Mouse (Mus musculus) induced T-regulatory cell, adult 2 months (primary cell): Measurements from ENCODE around the gene Adipor2.
A peak's percentile ranks its signal among the peaks of the same experiment; 100 is the strongest.

Experiments used
- DNase-seq: peaks from one replicate; pipeline ENCODE4 v3.0.0-alpha.2; 2012; ENCODE audit warnings: low read depth

Adipor2 gene

DNA sequence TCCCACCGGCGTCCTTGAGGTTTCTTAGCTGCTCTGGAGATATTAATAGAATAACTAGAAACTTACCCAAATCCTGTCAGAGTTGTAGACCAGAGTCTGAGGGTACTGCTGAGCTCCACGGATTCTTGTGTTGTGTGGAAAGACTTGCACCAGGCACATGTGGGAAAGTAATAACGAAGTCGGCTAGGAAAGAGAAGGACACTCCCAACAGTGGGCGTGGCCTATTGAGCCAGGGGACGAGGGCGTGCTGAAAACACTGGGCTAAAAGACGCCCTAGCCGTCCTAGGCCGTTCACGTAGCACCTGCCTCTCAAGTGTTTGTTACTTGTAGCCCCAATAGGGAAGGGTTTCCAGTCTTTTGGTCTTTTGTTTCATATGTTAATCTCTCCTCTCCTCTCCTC is at the start of gene Adipor2:
TSS of gene Adipor2 (minus strand) at position 351 of the 400 bp plus-strand sequence.
- DNase-seq: peak; percentile 56

DNA sequence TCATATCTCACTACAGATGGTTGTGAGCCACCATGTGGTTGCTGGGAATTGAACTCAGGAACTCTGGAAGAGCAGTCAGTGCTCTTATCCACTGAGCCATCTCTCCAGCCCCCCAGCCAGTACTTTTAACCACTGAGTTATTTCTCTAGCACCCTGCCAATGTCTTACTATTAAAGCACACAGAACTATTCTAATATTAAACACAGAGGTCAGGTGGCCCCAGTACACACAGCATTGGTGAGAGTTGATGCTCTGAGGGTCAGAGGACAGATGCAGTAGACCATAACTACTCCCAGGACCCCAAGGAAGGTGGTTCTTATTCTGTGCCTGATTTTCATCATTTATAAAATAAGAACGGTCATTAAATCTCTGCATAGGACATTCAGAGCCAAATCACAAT is 48.7 kb upstream of the Adipor2 start:
- DNase-seq: no peak

DNA sequence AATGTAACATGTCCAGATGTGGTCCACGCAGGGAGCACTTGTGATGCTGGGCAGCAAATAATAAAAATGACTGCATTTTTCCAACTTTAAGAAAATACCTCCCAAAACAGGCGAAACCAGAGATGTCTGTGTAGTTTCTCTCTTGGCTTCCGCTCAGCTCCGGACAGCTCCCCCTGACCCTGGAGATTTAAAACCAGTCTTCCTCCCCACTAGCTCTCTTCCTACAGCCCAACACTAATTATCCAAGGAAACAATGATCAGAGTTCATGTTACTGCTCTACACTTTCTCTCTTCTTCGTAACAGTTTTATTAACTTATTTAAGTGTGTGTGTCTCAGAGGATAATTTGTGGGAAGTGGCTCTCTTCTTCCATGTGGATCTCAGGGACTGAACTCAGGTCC is 42.9 kb upstream of the Adipor2 start:
- DNase-seq: no peak

DNA sequence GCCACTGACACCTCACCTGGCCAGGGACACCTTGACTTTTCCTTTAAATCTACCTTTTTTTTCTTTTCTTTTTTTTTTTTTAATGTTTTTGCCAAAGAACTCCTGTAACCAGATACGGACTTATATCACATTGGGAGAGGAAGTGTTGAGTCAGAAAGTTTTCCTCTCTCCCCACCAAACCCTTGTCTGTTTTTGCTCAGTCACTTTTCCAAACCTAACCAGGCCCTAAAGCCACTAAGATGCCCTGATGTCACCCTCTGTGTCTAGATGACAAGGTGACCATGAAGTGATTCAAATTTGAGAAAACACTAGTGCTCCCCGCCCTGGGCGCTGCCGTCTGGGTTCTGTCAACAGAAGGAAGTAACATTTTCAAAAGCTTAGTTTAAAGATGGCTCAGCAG is 41.5 kb upstream of the Adipor2 start:
- no peak for DNase-seq

DNA sequence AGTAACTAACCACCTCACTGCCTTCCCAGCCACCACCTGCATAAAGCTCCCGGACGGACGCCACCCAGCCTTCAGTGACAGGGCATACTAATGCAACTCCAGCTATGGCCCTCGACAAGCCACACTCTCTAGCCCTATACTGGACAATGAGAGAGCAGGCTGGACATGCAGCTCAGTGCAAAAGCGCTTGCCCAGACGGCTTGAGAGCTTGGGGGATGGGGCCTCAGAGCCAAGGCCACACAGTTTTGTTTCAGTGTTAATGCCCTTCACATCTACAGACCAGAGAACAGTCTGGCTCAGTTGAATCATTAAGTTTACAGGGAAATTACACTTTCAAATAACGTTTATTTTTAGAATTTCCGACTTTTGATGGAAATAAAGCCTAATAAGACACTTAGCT is 40.7 kb upstream of the Adipor2 start:
- no peak for DNase-seq

DNA sequence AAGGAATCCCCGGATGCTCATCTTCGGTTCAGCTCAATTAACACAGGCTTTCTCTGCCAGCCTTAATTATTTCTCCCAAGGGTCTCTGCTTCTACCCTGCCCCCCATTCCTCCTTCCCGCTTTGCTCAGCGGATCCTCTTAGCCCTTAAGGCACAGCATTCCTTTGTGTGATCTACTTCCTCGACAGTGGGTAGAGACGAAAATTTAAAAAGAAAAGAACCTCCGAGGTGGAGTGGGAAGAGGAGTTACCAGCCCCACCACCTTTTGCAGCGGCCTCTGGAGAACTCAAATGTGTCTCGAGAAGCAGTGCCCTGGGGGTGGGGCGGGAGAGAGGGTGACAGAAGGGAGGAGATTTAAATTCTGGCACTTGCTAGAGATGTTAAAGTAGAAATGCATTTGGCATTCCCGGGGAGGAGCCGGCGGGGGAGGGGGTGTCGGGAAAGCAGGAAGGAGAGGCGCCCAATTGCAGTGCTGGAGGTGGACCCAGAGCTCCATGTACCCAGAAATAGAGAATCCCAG is 34.5 kb upstream of the Adipor2 start:
- DNase-seq: no peak

DNA sequence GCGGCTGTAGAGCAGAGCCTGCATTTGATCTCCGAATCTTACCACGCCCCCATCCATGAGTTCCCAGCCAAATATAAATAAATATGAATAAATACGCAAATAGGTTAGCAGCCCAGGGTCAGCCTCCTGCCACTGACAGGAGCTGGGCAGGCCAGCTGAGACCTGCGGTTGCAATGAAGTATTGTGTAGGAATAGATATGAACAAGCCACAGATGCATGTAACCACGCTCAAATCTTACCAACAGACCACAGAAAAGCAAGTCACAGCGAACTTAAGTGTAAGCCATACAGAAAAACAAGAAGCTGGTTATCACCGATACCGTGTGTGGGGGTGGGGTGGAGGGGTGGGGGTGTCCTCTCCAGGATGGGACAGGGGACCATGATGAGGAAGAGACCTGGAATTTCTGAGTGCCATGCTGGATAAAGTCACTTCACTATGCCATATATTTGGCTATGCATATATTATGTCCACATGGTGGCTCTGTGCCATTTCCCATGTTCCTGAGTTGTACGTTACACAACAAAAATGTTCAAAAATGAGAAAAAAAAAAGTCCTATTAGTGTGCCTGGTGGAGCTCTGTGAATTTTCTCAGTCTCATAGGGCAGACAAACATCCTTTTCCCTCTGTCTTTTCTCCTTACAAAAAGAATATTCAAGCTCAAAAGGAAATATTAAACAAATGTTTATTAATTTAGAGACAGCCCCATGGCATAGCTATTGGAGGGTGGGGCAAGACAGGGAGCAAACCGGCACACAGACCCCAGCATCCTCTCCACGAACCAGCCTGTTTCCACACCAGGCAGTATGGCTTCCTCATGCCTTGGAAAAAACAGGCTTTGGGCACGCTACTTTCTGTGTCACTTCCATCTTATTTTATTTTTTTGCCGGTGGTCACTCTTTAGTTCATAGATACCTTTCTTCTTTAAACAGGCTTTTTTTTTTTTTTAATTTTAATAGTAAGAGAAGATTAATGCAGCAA is 33.8 kb upstream of the Adipor2 start:
- no peak for DNase-seq

DNA sequence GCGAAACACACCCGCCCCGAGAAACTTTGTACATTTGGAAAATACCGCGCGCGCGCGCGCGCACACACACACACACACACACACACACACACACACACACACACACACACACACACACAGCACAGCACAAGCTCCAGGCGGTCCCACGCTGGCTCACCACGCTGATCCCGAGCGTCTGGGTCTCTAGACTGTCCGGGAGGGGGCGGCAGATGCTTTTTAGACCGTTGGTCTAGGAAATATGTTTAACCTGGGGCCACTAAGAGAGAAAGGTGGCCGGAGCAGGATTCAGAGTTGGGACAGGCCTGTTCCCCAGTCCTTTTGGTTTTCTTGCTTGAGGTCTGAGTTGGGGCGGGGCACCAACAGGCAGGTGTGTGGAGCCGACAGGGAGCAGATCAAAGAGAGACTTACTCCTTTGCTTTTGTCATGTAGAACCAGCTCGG is 31.6 kb upstream of the Adipor2 start:
- DNase-seq: peak; percentile 57

DNA sequence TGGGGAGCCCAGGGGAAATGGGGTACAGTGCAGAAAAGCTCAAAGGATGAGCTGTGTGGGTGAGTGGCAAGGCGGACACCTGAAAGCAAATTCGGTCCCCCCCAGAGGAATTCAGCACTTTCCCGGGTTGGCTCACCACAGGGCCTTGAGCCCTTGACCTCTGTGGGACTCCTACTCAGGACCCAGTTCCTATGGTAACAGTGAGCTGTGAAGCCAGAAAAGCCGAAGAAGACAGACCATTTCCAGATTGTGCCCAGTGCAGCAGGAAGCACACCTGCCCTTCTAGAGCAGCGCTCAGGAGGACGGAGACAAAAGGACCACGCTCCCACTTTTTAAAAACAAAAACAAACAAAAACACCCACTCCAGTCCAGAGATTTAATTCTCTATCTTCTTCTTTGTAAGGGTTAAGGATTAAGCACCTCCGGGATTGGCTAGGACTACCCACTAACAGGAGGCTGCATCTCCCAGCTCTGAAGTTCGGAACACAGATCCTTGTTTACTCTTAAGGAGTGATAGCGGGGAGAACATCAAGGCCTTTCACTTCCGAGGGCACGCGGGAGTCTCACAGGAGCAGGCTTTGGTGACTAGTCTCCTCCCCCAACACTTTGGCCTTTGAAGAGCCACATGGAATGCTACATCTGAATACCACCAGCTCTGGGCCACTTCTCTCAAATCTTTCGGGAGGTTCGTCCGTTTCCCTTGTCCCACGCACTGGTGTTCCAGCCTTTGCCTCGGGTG is 31.0 kb upstream of the Adipor2 start:
- peak; percentile 33 for DNase-seq

DNA sequence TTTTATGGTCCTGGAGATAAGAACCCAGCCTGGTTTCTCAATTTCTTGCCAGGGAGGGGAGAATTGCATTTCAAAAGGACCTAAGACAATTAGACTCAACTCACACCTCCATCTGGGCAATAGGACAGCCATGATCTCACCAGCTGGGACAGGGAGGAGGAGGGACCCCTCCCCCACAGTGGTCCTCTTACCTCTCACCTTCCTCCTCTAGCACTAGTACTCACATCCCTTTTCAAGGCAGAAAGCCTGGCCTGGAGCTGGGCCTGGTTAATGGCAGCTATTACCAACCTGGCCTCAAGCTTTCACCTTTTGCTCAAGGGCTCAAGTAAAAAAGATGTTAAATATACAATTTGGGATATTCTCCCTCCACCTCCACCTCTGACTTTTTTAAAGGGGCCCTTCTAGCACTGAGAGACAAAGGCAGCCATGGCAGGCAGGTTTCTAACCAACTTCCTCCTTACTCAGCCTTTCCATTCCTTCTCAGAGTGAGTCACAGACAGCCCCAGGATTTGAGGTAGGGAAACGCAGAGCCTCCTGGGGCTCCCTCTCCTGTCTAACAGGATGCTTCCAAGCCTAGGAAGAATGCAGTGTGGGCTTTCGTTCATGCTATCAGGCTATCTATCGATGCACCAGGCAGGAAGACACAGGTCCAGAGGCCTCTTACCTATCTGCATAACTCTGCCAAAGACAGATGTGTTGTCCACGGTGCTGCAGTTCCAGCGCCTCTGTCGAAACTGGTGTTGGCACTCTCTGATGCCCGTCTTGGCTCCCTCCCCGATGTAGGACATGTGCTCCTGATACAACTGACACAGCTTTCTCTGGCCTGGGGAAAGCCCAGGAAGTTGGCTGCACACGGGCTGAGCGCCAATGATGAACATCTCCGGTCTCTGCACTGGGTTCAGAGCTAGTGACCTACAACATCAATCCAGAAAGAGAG is 28.4 kb upstream of the Adipor2 start:
- DNase-seq: no peak

DNA sequence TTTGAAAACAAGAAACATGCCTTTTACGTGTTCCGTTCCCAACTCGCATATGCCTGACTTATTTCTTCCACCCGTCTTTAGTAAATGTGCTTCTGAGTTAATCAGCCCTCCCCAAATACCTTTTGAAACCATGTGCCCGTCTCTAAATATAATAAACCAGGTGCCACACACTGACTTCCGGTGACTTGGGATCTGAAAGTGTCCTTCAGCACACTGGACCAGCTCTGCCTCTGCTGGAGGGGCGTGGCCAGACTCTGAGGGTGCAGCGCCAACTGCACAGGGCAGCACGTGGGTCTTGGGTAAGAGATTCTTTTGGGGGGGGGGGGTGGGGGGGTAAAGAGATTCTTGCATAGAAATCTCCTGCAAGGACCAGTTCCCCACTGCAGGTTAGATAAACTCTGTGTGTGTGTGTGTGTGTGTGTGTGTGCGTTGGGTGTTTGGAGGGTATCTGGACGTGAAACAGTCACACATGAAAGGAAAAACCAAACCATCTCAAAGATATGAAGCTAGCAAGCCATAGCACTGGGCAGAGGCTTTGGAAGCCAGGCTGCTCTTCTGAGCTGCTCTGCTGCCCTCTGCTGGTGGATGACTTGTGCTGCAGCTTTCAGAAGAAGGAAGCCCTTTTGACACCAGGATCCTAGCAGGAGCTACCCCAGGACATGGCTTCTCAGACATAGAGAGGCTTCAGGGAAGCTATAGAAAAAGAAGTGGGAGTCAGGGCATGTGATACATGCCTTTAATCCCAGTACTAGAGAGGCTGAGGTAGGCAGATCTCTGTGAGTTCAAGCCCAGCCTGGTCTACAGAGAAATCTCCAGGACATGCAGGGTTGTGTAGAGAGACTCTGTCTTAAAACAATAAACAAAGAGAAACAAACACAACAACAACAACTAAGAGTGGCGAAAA is 26.5 kb upstream of the Adipor2 start:
- DNase-seq: peak; percentile 93

DNA sequence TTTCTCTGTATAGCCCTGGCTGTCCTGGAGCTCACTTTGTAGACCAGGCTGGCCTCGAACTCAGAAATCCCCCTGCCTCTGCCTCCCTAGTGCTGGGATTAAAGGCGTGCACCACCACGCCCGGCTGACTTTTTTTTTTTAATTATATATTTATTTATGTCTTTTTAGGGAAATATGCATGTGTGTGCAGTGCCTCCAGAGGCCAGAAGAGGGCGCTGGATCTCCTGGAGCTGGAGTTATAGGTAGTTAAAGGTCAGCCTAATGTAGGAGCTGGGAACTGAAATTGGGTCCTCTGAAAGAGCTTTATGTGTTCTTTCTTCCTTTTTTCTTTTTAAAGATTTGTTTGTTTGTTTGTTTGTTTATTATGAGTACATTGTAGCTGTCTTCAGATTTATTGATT is 25.2 kb upstream of the Adipor2 start:
- peak; percentile 61 for DNase-seq

DNA sequence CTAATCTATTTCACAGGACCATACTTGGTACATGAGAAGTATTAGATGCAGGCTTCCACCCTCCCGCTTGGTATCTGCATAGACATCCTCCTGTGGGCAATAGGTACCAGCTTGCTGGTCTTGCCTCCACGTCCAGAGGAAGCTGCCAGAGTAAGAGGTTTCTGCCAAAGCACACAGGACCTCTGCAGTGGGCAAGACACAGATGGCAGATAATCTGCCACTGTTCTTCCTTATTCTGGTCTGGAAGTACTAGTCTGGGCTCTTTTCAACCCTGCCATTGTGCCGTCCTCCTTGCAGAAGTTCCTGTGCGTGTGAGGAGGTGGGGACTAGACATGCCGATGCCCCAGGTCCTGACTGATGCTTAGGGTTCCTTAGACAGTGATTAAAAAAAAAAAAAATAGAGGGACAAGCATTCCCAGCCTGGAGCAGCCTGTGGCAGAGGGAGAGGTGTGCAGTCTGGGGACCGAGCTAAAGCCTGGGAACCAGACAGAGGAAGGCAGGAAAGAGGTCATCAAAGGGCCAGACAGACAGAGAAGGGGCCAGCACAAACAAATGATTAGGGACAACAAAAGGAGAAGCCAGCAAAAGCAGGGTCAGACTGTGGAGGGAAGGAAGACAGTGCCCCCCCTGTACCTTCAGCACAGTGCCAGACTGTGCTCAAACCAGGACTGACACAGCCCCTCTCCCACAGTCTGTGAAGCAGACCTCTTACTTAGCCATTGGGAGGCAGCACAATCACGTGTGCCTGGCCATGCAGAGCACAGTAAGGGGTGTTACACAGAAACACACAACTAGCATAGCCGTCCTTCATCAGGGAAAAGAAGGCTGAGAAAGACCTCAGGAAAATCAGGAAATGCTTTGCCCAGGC is 20.6 kb upstream of the Adipor2 start:
- DNase-seq: no peak

DNA sequence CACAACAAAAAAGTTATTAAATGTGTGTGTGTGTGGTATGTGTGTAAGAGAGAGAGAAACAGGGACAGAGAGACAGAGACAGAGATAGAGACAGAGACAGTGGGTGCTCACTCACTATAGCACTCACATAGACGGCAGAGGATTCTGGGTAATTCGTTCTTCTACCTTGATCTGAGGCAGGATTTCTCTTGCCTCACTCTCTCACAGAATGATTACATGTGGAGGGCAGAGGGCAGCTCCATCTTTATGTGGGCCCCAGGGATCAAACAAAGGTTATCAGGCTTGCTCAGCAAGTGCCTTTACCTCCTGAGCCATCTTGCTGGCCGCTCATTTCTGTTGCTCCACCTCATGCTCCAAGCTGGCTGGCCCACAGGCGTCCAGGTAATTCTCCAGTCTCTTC is 16.9 kb upstream of the Adipor2 start:
- no peak for DNase-seq

DNA sequence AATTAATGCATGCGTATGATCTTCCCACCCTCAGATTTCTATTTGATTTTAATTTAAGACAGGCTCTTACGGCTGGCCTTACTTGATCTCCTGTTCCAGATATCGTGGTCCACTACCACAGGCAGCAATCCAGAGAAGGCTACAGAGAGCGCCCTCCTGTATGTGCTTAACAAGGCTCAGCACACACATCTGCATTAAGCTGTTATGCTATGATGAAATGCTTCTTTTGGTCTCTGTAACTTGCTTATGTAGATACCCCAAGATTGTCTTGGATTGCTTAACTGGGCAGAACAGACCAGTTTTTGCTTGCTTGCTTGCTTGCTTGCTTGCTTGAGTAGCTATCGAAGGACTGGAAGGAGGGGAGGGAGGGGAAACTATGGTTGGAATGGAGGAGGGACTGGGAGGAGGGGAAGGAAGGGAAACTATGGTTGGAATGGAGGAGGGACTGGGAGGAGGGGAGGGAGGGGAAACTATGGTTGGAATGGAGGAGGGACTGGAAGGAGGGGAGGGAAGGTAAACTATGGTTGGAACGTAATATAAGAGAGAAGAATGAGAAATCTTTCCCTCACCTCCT is 14.3 kb upstream of the Adipor2 start:
- no peak for DNase-seq

DNA sequence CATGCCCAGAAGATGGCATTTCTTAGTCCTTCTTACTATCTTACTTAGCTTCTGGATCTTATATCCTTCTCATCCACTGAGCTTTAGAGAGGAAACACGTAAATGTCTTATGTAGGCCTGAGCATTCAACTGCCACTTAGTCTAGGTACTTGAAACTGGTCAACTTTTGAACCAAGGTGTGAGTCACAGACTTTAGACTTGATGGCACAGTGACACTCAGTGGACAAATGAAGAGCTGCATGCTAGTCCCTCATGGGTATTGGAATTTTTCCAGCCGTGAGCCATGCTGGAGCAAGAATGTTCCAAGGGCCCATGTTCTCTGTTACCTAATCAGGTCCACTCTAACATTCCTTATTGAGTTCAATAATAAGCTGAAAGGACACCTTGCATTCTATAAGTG is 13.0 kb upstream of the Adipor2 start:
- DNase-seq: peak; percentile 64

DNA sequence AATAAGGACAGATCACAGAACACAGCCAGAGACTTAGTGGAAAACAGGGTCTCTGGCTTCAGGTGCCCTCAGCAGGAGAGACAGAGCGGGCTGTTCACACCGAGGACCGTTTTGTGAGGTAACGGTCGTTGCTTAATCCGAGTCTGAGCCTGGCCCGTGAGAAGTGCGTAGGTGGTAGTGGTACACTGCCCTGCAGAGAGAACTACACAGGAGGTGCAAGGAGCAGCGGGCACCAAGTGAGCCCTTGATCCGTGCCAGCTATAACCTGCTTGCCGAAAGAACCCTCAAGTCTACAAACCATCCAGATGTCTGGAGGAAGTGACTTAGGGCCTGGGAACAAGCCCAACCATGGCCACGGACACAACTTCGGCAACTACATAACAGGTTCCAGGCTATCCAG is 11.8 kb upstream of the Adipor2 start:
- DNase-seq: no peak

DNA sequence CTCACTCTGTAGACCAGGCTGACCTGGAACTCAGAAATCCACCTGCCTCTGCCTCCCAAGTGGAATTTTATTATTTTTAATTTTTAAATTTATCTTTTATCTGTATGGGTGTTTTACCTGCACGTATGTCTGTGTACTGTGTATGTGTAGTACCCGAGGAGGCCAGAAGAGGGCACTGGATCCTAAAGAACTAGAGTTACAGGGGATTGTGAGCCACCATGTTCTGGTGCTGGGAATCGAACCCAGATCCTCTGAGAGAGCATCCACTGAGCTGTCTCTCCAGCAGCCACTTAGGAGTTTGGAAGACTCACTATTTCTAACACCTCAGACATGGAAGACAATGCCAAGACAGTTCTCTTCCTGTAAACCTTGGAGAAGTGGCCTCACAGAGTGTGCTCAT is 11.1 kb upstream of the Adipor2 start:
- DNase-seq: peak; percentile 71

DNA sequence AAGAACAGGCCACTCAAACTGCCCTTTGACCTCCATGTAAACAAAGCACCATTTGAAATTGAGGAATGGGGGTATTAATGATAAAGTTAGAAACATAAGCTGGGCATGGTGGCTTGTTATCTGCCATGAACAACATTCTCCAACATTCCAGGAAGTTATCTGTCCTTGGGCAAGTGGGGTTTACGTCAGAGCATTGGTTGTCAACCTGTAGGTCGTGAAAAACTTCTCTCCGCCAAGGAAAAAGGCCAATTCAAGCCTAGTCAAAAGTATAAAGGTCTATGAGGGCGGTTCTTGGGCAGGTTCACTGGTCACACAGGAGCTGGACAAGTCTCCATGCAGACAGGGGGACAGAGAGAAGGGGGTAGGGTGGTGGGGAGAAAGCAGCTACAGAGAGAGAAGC is 3.5 kb upstream of the Adipor2 start:
- DNase-seq: no peak
